Mouse (Mus musculus): ENCODE measurements at regions not wholly inside any gene's neighbourhood (a gene's known extent, or its start where the extent isn't known, plus 50 kb on each side); places are given as distances from the start of the nearest gene placed in this dataset.

- no peak for TF ChIP-seq POLR2A (IDR thresholded peaks at IDR 0.05; ENCODE audit: insufficient read depth, low read length)
- no peak for TF ChIP-seq EP300 (IDR thresholded peaks at IDR 0.05; ENCODE audit: insufficient read depth, low read depth, low read length)
Observed at GRCm38 (mm10) chr14:16181822-16182221, 67.3 kb upstream of the Ngly1 start.
